Mouse (Mus musculus) olfactory bulb, adult 2 months (tissue): ENCODE results near the gene Camkmt.

Experiments
- CTCF ChIP-seq: fragments of 200-500 bp; IDR thresholded peaks from 2 replicates; pipeline ENCODE4 v1.5.1; 2012; ENCODE audit warnings: low read depth, mild to moderate bottlenecking, low read length, moderate library complexity; ENCODE audit not compliant: insufficient read depth
- POLR2A ChIP-seq: fragments of 200-500 bp; IDR thresholded peaks from 2 replicates; pipeline ENCODE4 v1.6.1; 2012; ENCODE audit warnings: mild to moderate bottlenecking, low read depth, low read length, moderate library complexity; ENCODE audit not compliant: insufficient read depth

- TF ChIP-seq POLR2A (no peak), CTCF (no peak)
Measured at GRCm38 (mm10) chr17:85341134-85341700, 250.9 kb downstream of the Camkmt start.
